Mouse (Mus musculus): ENCODE results near the gene Plb1. TPM values are rescaled to one million over a fixed set of nuclear protein-coding genes. Genes with fewer than 3 reads are reported as not detected.

Plb1 gene
- total RNA-seq, 2 experiments from 2014 or later: 0.86 to 1.2 TPM

- no peak for DNase-seq
Observed at GRCm38 (mm10) chr5:32336092-32336491, 103.6 kb downstream of the Plb1 start.

DNA sequence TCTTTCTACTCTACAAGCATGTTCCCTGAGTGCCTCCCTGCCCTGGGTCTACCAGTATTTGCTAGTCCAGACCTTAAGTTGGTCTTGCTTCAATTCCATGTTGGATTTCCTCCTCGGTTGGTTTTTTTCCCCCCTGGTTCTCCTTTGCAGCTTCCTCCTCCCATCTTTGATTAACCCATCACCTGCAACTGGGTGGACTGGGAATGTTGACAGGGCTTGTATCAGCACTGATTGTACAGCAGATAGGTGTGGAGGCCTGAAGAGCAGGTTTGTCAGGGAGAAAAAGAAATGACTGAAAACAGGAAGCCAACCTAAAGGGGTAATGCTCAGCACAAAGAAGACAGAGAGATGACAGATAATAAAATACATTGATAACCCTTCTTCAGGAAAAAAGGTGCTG, 104.8 kb downstream of the Plb1 start:
- no peak for DNase-seq

DNA sequence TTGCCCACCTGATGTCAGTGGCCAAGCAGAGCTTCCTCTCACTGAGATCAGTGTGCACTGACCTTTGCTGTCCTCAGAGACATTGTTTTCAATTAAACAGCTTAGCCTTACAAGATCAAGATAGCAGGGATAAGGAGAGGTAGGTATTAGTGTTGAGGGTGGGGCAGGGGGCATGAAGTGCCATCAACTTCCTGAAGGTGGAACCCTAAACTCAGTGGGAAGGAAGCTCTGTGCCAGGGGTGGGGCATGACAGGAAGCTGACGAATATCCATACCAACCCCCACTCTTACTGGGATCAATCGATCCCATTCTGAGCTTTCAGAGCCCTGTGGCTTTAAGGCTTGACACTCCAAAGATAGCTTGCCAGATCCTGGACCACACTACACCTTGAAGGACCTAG, 105.8 kb downstream of the Plb1 start:
- no peak for DNase-seq

- DNase-seq: no peak
Observed at GRCm38 (mm10) chr5:32338766-32339165, 106.3 kb downstream of the Plb1 start.

DNA sequence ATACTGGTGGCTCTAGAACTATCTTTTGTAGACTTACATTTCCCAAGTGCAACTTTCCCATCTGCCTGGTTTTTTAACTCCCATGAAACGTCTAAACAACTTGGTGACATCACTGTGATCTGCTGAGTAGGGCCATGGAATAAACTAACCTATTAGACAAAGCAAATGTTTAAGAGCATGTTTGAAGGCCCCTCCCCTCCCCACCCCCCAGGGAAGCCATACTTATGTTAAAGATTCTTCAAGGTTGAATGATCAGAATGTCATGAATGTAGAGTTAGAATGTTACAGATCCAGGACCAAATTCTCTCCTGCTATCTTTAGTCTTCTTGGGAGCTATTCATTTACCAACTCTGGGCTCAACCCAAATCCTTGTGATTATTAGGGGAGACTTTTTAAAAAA, 107.7 kb downstream of the Plb1 start:
- no peak for DNase-seq

DNA sequence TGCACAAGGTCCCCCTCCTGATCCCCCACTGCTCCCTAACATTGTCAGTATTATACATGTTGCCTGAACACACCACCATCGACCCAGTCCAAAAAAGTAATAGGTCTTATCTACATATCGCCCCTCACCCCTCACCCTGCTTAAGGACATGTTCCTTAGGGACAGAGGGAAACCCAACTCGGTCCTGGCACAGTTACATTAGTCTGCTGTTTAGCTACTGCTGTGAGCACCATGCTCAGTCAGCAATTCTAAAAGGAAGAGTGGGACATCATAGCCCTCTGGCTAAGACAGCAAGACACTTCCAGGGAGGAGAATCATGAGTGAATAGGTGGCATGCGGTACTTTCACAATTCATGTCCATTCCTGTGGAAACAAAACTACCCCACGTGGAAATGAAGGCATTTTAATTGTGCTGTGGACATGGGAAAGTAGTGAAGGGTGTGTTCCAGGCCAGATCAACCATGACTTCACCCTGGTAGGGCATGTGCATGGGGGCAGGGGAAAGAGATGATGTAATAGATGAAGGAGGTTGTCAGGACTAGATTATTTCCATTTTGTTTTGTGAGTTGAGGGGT, 110.3 kb downstream of the Plb1 start:
- no peak for DNase-seq

DNA sequence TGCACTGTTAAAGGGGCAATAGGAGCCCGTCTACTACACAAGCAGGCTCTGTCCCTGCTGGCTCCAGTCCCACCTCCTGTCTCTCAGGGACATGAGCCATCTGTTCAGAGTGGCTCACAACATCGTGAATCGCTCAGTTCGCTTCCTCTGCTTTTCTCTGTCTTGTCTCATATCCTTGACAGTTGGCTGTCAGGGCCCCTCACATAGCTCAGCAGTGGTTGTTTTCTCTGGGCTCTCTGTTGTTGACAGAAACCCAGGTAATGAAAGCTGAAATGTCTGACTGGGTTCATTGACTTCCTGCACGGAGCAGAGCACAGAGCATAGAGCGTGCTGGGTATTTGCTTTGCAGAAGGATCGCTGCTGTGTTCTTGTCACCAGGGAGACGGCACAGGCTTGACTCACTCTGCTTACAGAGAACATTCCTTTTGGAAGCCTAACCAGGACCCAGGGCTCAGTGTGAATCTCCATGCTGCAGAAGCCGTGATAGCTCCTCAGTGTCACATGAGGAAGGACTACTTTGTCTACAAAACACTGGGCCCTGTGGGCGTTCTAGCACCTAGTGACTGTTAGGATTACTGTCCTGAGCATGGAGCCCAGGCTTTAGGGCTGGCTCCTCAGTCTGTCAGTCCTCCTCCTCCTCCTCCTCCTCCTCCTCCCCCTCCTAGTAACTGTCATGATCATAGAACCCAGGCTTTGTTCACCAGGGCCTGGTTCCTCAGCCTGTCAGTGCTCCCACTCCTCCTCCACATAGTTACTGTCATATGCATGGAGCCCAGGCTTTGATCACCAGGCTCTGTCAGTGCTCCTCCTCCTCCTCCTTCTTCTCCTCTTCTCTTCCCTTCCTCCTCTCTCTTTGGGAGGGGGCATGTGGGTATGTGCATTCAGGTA, 113.8 kb downstream of the Plb1 start:
- DNase-seq: peak; percentile 72 to 74

DNA sequence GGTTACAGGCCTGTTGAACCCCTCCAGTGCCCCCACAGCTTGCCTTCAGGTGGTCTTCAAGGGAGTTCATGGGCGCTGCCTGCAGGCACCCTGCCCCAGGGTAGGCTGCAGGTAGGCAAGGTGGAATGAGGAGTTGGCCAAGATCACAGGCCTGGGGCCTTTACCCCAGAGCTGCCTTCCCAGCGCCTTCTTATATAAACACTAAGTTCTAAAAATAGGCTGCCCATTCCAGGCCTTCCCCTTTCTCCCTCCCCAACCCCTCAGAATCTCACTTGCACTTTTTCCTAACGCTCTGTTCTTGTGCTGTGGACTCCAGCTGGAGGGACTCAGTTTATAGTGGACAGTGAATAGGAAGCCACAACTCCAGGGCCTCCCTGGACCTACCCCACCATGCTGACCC, 117.2 kb downstream of the Plb1 start:
- no peak for DNase-seq

GRCm38 (mm10) chr5:32350551-32351256, 118.2 kb downstream of the Plb1 start:
- no peak for DNase-seq

DNA sequence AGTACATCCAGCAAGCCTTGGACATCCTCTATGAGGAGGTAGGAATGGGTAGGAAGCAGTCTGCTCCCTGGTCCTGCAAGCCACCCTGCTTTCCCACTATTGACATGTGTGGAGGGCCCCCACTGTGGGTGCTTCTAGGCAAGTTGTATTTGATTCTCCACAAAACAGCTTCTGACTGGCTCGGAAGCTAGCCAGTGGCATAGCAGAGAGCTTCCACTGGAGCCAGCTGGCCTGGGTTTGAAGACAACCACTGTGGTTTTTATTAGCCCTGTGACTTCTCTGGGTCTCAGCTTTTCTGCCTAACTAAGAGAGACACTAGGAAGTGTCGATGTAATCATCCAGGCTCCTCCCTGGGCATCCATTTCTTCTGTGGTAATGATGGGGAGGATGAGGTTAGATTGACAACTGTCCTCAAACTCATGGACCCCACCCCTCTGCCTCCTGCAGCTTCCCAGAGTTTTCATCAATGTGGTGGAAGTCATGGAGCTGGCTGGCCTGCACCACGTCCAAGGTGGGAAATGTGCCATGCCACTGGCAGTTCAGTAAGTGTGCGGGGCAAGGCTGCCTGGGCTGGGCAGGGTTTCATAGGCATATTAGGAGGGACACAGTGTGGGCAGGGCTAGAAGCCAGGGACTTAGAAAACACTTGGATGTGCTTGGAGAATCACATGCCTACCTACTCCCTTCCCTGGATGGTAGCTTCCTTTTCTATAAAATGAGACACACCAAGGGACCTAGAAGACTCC, 119.4 kb downstream of the Plb1 start:
- DNase-seq: no peak

DNA sequence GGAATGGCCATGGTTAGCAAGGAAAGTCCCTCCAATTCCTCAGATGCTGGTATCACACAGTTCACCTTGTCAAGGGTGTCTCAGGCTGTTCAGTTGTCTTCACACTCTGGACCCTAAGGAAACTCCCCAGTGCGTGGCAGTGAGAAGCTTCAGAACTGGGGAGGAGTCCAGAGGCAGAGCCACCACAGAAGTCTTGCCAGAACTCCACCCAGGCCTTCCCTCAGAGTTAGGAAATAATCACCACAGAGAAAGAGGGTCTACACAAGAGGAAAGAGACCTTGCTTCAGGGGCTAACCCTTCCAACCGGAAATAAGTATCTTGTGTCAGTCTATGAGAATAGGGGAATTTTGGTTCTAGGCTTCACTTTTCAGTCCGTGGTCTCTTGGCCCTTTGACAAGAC, 120.3 kb downstream of the Plb1 start:
- DNase-seq: no peak

- no peak for DNase-seq
Observed at GRCm38 (mm10) chr5:32353280-32353679, 120.8 kb downstream of the Plb1 start.

GRCm38 (mm10) chr5:32360511-32360910, 128.0 kb downstream of the Plb1 start:
- DNase-seq: no peak

DNA sequence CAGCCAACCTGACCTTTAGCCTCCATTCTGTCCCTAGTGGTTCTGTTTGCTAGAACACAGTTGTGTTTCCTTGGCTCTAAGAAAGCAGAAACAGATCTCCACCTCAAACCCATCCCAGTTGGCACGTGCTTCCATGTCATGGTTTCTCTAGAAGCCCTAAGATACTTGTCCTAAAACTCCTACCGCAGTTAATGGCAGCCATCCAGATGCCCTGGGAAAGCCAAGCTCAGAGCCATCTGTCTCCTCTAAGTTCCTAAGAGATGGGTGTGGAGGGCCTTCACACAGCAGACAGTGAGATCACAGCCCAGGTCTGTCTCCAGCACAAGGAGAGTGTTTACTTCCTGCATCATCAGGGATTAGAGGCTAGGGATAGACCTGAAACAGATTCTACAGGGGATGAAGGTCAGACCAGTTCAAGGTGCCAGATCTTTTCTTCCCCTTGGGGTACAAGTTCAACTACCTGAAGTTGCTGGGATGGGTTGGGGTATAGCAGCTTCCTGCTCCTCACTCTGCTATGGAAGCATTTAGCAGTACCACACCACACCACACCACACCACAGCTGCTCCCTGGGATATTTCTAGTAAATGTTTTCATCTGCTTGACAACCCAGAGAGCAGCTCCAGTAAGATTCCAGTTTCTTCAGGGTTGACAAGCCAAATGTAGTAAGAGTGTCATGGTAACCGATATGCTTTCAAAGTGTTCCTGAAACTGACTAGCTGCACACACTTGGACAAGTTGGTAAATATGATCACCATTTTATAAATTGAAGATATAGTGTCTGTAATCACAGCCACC, 129.1 kb downstream of the Plb1 start:
- no peak for DNase-seq

DNA sequence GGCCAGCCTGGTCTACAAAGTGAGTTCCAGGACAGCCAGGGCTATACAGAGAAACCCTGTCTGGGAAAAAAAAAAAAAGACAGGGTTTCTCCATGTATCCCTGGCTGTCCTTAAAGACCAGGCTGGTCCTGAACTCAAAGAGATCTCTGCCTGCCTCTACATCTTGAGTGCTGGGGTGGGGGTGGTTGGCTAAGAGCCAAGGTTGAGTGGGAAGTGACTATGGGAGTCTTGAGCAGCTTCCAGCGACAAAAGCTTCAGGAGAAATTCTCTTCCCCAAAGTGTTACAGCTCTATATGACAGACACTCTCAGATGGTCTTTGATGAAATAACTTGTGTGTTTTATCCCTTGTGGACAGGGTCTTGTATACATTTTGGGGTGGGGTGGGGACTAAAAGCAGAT, 136.9 kb downstream of the Plb1 start:
- no peak for DNase-seq

GRCm38 (mm10) chr5:32371239-32371638, 138.7 kb downstream of the Plb1 start:
- DNase-seq: peak in 1 of 2 experiments; percentile 13

DNA sequence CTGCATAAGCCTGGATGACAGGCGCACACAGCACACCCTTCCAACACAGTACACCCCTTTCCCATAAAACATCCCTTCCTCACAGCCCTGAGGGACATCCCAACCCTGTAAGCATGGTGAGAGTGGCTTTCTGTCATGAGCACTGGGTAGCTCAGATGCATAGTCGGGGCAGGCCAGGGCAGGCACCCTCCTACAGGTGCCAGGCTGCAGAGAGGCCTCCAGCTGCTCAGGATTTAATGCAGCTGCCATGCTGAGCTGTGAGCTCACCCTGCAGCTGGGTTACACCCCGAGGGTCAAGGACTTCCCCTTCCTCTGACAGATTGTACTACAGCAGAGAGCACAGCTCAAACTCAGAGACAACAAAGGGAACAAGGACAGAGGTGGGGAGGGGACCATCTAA, 146.0 kb downstream of the Plb1 start:
- DNase-seq: no peak

GRCm38 (mm10) chr5:32388656-32389055, 156.1 kb downstream of the Plb1 start:
- no peak for DNase-seq

- DNase-seq: no peak
Observed at GRCm38 (mm10) chr5:32390295-32390694, 157.8 kb downstream of the Plb1 start.

- no peak for DNase-seq
Observed at GRCm38 (mm10) chr5:32392281-32392680, 159.8 kb downstream of the Plb1 start.

DNA sequence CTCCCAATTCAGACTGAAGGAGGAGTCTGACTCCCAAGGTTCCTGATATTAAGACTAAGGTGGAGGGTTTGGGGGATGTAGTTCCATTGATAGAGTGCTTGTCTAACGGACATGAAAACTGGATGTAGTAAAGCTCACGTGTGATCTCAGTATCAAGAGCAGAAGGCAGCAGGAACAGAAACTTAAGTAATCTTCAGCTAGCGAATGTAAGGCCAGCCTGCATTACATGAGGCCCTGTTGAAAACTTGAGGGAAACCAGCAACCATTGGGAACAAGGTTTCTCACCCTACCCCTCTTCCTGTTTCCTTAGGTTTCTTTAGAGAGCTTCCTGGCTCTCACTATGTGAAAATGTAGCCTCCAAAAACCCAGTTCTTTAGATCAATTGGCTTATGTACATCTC, 162.1 kb downstream of the Plb1 start:
- DNase-seq: no peak
